Mouse (Mus musculus) megakaryocyte, embryonic 14.5 days (primary cell): Measurements from ENCODE around the gene Dazap1.

Source experiments
- FLI1 ChIP-seq: IDR thresholded peaks from 2 replicates; pipeline ENCODE4 v1.6.1; 2012; ENCODE audit warnings: low read length, inconsistent platforms, mixed read lengths
- GATA1 ChIP-seq: IDR thresholded peaks from 3 replicates; pipeline ENCODE4 v1.6.1; 2012; ENCODE audit warnings: mixed read lengths, low read length, inconsistent platforms, borderline replicate concordance

DNA sequence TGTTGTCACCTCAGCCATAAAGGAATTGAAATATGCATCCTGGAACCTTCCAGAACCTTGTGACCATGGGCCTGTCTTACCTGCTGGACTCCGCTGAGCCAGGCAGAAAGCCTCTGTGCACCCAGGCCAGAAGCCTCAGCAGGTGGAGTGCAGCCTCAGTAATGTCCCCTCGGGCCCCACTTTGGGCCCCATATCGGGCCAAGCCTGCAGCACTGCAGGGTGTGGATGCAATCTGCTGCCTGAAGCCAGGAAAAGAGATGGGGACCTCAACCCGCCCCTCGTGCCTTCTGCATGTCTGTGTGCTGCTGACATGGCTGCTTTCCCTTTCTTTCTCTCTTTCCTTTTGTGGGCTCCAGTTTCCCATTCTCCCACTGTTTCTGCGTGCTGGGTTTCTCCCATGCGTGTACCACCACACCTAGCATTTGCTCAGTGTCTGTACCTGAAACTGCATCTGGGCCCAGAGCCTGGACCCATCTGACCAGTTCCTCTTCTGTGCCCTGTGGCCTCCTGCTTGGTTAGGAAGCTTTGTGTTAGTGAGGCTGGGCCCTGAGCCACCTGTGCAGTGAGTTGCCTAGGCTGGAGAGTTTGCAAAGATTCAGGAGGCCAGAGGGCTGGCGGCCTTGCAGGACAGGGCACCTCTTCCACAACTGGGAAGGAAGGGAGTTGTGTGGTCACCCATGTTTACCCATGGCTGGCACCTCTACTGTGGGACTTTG, 10.7 kb downstream of the Dazap1 start:
- TF ChIP-seq GATA1 = no peak
- no peak for TF ChIP-seq FLI1
